ENCODE assay signal across 10 mouse cellular contexts in genomic region chr2:152950358-152951064, GRCm38 (mm10). TPM values are rescaled to one million over a fixed set of nuclear protein-coding genes. Genes with fewer than 3 reads are reported as not detected.
DNase-seq lines count a peak whose midpoint lies in the region; ATAC-seq lines count a peak whose summit lies in the region.
"Had no signal": no experiment of that assay in that cellular context is flagged by ENCODE, and none has a peak within 500 bp of the region (broad histone marks: within the 10 kb centered on the region; RNA-seq: fewer than 3 reads in every experiment).

No protein-coding gene starts in this region.

- no peak for ATAC-seq in heart, embryonic 13.5 days (ENCODE audit: extremely low read depth, insufficient number of reproducible peaks, low FRiP score, low TSS enrichment)
- ATAC-seq in midbrain, embryonic 14.5 days (ENCODE audit: low FRiP score, low TSS enrichment): no peak

- no peak for DNase-seq in heart, postnatal 36 days
- no peak for DNase-seq in embryonic facial prominence, embryonic 10.5 days (ENCODE audit: low spot score)
- DNase-seq in hindbrain, embryonic 10.5 days (ENCODE audit: low spot score): no peak
- DNase-seq in midbrain, embryonic 14.5 days: no peak
- DNase-seq in urinary bladder, postnatal 14 days (ENCODE audit: low spot score): no peak
- DNase-seq in adrenal gland, adult 8-10 months: no peak
- no peak for DNase-seq in gastrocnemius, postnatal 36 days

- H3K9ac ChIP-seq in heart, embryonic 13.5 days: no peak overlapping the region
- peak overlapping the region; percentile 88; the same call in 1 of the 2 replicates for H3K9ac ChIP-seq in midbrain, embryonic 14.5 days (replicated peaks; ENCODE audit: low read length)
- H3K9ac ChIP-seq: liver, embryonic 15.5 days had no signal

- peak overlapping the region; percentile 99 for H3K4me2 ChIP-seq in heart, embryonic 13.5 days
- H3K4me2 ChIP-seq in midbrain, embryonic 14.5 days (ENCODE audit: low read length): peak overlapping the region; percentile 85

- intact Hi-C loops in heart, postnatal 36 days (cut with DNase I): no loop called here
- intact Hi-C loops in gastrocnemius, postnatal 36 days (cut with DNase I): no loop called here

- no peaks in the 10 kb centered on the region for H3K36me3 ChIP-seq in heart, embryonic 13.5 days
- H3K36me3 ChIP-seq in embryonic facial prominence, embryonic 10.5 days (replicated peaks): no peaks in the 10 kb centered on the region
- H3K36me3 ChIP-seq in hindbrain, embryonic 10.5 days: no peaks in the 10 kb centered on the region
- H3K36me3 ChIP-seq in midbrain, embryonic 14.5 days (ENCODE audit: control insufficient read depth, insufficient read depth, low read length): no peaks in the 10 kb centered on the region
- H3K36me3 ChIP-seq: liver, embryonic 15.5 days had no signal

- H3K27me3 ChIP-seq in heart, embryonic 13.5 days (replicated peaks): peaks cover 94% of the 10 kb centered on the region
- H3K27me3 ChIP-seq in embryonic facial prominence, embryonic 10.5 days (replicated peaks; ENCODE audit: low read depth, poor library complexity, severe bottlenecking): peaks cover 94% of the 10 kb centered on the region
- H3K27me3 ChIP-seq in hindbrain, embryonic 10.5 days (ENCODE audit: insufficient read depth, poor library complexity, severe bottlenecking): peaks cover 85% of the 10 kb centered on the region
- H3K27me3 ChIP-seq in midbrain, embryonic 14.5 days (ENCODE audit: control insufficient read depth, insufficient read depth, low read length): peaks cover 9% of the 10 kb centered on the region; the same call in 1 of the 2 replicates

- 41% methylated on average over 11 of the region's 11 CpGs for WGBS in heart, embryonic 13.5 days
- WGBS in embryonic facial prominence, embryonic 10.5 days: 36% methylated on average over 11 of the region's 11 CpGs
- WGBS in hindbrain, embryonic 10.5 days: 40% methylated on average over 11 of the region's 11 CpGs
- 36% methylated on average over 11 of the region's 11 CpGs for WGBS in midbrain, embryonic 14.5 days

- H3K9me3 ChIP-seq in heart, embryonic 13.5 days: no peaks in the 10 kb centered on the region
- H3K9me3 ChIP-seq in embryonic facial prominence, embryonic 10.5 days: no peaks in the 10 kb centered on the region
- H3K9me3 ChIP-seq in hindbrain, embryonic 10.5 days: no peaks in the 10 kb centered on the region
- H3K9me3 ChIP-seq in midbrain, embryonic 14.5 days (ENCODE audit: control insufficient read depth, low read length): no peaks in the 10 kb centered on the region
- H3K9me3 ChIP-seq: liver, embryonic 15.5 days had no signal

- H3K4me1 ChIP-seq in heart, embryonic 13.5 days: peaks cover 8% of the 10 kb centered on the region; the same call in 1 of the 2 replicates
- H3K4me1 ChIP-seq in embryonic facial prominence, embryonic 10.5 days: peaks cover 38% of the 10 kb centered on the region
- peaks cover 34% of the 10 kb centered on the region for H3K4me1 ChIP-seq in hindbrain, embryonic 10.5 days (replicated peaks)
- peaks cover 17% of the 10 kb centered on the region; the same call in 1 of the 2 replicates for H3K4me1 ChIP-seq in midbrain, embryonic 14.5 days (ENCODE audit: control insufficient read depth, insufficient read depth, low read length)
- H3K4me1 ChIP-seq: liver, embryonic 15.5 days had no signal

- no peak overlapping the region for H3K27ac ChIP-seq in heart, embryonic 13.5 days (replicated peaks)
- no peak overlapping the region for H3K27ac ChIP-seq in embryonic facial prominence, embryonic 10.5 days (replicated peaks)
- H3K27ac ChIP-seq in hindbrain, embryonic 10.5 days: peak overlapping the region; percentile 87; the same call in 1 of the 2 replicates
- no peak overlapping the region for H3K27ac ChIP-seq in midbrain, embryonic 14.5 days (replicated peaks; ENCODE audit: low read depth, low read length)
- H3K27ac ChIP-seq: liver, embryonic 15.5 days had no signal

- H3K4me3 ChIP-seq in heart, embryonic 13.5 days: peak overlapping the region; percentile 74; the same call in 1 of the 2 replicates
- peak overlapping the region; percentile 81 for H3K4me3 ChIP-seq in embryonic facial prominence, embryonic 10.5 days
- peak overlapping the region; percentile 77 for H3K4me3 ChIP-seq in hindbrain, embryonic 10.5 days
- H3K4me3 ChIP-seq in midbrain, embryonic 14.5 days (replicated peaks; ENCODE audit: low read depth, low read length): peak overlapping the region; percentile 78

RNA-seq across cellular contexts. Expression of gene Dusp15, which starts 1.0 kb away (rescaled TPM):
- 0.15 and 0.51 TPM in 2 replicates for polyA plus RNA-seq in heart, embryonic 13.5 days (2015; fragmentation: Nextera tagmentation; extraction: Ambion mirVana)
- not detected for total RNA-seq in heart, postnatal 36 days (2021)
- 0.34 and 0.95 TPM in 2 replicates for polyA plus RNA-seq in embryonic facial prominence, embryonic 10.5 days (2016; fragmentation: Nextera tagmentation; extraction: Ambion mirVana)
- 1.1 and 1.4 TPM in 2 replicates for polyA plus RNA-seq in hindbrain, embryonic 10.5 days (2016; fragmentation: Nextera tagmentation; extraction: Ambion mirVana)
- 7.3 and 16.7 TPM in 2 replicates for polyA plus RNA-seq in midbrain, embryonic 14.5 days (2014; fragmentation: Nextera tagmentation; extraction: Ambion mirVana)
- total RNA-seq in adrenal gland, adult 8-10 months (2022): 1 to 10 TPM; 4.4 to 10.0 (median 5.6) TPM
- 1 to 10 TPM in 1 of 2 experiments, under 1 TPM in 1; 0.20 to 1.1 TPM for total RNA-seq in gastrocnemius, postnatal 36 days (2021)
- polyA plus RNA-seq: liver, embryonic 15.5 days had no signal

RNA-seq across cellular contexts. Expression of gene Ttll9, which starts 11.8 kb away (rescaled TPM):
- 0.23 and 0.44 TPM in 2 replicates for polyA plus RNA-seq in heart, embryonic 13.5 days (2015; fragmentation: Nextera tagmentation; extraction: Ambion mirVana)
- not detected for total RNA-seq in heart, postnatal 36 days (2021)
- polyA plus RNA-seq in embryonic facial prominence, embryonic 10.5 days (2016; fragmentation: Nextera tagmentation; extraction: Ambion mirVana): 1.3 and 1.8 TPM in 2 replicates
- polyA plus RNA-seq in hindbrain, embryonic 10.5 days (2016; fragmentation: Nextera tagmentation; extraction: Ambion mirVana): 1.6 and 1.9 TPM in 2 replicates
- polyA plus RNA-seq in midbrain, embryonic 14.5 days (2014; fragmentation: Nextera tagmentation; extraction: Ambion mirVana): 5.3 and 7.1 TPM in 2 replicates
- under 1 TPM; 0.42 to 0.83 (median 0.46) TPM for total RNA-seq in adrenal gland, adult 8-10 months (2022)
- not detected for total RNA-seq in gastrocnemius, postnatal 36 days (2021)
- total RNA-seq: gastrocnemius, postnatal 10 days had no signal

RNA-seq across cellular contexts. Expression of gene Foxs1, which starts 17.5 kb away (rescaled TPM):
- polyA plus RNA-seq in heart, embryonic 13.5 days (2015; fragmentation: Nextera tagmentation; extraction: Ambion mirVana): 2.5 and 2.7 TPM in 2 replicates
- 1 to 10 TPM; 2.8 to 3.6 TPM for total RNA-seq in heart, postnatal 36 days (2021)
- polyA plus RNA-seq in embryonic facial prominence, embryonic 10.5 days (2016; fragmentation: Nextera tagmentation; extraction: Ambion mirVana): 0.45 and 0.72 TPM in 2 replicates
- polyA plus RNA-seq in hindbrain, embryonic 10.5 days (2016; fragmentation: Nextera tagmentation; extraction: Ambion mirVana): 0.56 and 1.0 TPM in 2 replicates
- polyA plus RNA-seq in midbrain, embryonic 14.5 days (2014; fragmentation: Nextera tagmentation; extraction: Ambion mirVana): 2.8 and 4.7 TPM in 2 replicates
- 1 to 10 TPM; 2.0 to 3.5 (median 2.2) TPM for total RNA-seq in adrenal gland, adult 8-10 months (2022)
- 1 to 10 TPM; 1.5 to 2.2 TPM for total RNA-seq in gastrocnemius, postnatal 36 days (2021)

RNA-seq across cellular contexts. Expression of gene Mylk2, which starts 39.4 kb away (rescaled TPM):
- 0.19 and 0.29 TPM in 2 replicates for polyA plus RNA-seq in heart, embryonic 13.5 days (2015; fragmentation: Nextera tagmentation; extraction: Ambion mirVana)
- under 1 TPM in 1 of 2 experiments, not detected in 1; 0.22 TPM for total RNA-seq in heart, postnatal 36 days (2021)
- polyA plus RNA-seq in embryonic facial prominence, embryonic 10.5 days (2016; fragmentation: Nextera tagmentation; extraction: Ambion mirVana): 0.05 TPM in 1 of 2 replicates, not detected in the other
- polyA plus RNA-seq in hindbrain, embryonic 10.5 days (2016; fragmentation: Nextera tagmentation; extraction: Ambion mirVana): 0.05 and 0.14 TPM in 2 replicates
- polyA plus RNA-seq in midbrain, embryonic 14.5 days (2014; fragmentation: Nextera tagmentation; extraction: Ambion mirVana): not detected in 2 replicates
- total RNA-seq in adrenal gland, adult 8-10 months (2022): under 1 TPM in 1 of 4 experiments, not detected in 3; 0.10 TPM
- 100 to 1,000 TPM; 443 to 553 TPM for total RNA-seq in gastrocnemius, postnatal 36 days (2021)
